Mouse (Mus musculus): ENCODE data around the gene Ltbp1.

Ltbp1 gene

DNA sequence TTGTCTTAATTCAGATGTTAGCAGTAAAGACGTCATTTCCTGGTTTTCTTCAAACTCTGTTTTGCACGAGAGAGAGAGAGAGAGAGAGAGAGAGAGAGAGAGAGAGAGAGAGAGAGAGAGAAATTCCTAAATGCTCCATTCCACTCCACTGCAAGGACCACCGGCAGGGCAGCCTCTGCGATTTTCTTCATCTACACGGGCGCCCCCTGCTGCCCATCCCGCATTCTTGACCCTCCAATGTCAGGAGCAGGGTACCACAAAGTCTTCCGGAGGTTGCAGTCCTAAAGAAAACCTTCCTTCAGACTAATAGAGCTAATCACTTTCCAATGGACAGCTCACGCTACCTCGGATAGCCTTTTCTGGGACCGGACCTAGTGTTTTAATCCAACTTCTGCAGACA, 548 bp upstream of the Ltbp1 start:
- DNase-seq (ENCODE audit: low spot score in 2 of 2): peak; percentile 60 to 85

- peak; percentile 30 to 69 for DNase-seq (ENCODE audit: low spot score in 2 of 2)
These were observed 615 bp downstream of the Ltbp1 start for GRCm38 (mm10) chr17:75005685-75006680.

GRCm38 (mm10) chr17:75010955-75011354, 5.6 kb downstream of the Ltbp1 start:
- no peak for DNase-seq (ENCODE audit: low spot score in 2 of 2)

- no peak for DNase-seq (ENCODE audit: low spot score in 2 of 2)
These were observed 7.8 kb downstream of the Ltbp1 start for GRCm38 (mm10) chr17:75013211-75013610.

DNA sequence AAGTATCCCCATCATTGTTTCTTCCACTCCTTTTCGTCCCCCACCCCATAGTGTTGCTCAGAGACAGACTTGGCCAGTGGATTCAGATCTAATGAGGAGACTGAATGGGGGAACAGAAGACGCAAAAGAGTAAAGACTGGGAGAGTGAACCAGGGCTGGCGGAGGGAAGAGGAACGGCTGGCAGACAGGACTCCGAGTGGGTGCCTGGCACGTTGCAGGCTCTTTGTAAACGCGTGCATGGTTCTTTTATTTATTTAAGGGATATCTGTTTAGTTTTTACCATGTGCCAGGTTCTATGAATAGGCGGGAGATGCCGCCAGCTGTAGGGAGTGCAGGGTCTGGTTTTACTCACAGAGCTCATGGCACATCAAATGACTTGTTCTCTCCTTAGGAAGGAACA, 8.5 kb downstream of the Ltbp1 start:
- no peak for DNase-seq (ENCODE audit: low spot score in 2 of 2)

GRCm38 (mm10) chr17:75014601-75015356, 9.4 kb downstream of the Ltbp1 start:
- no peak for DNase-seq (ENCODE audit: low spot score in 2 of 2)

GRCm38 (mm10) chr17:75015546-75015945, 10.2 kb downstream of the Ltbp1 start:
- no peak for DNase-seq (ENCODE audit: low spot score in 2 of 2)

- peak; percentile 35 to 77 for DNase-seq (ENCODE audit: low spot score in 2 of 2)
These were observed 12.1 kb downstream of the Ltbp1 start for GRCm38 (mm10) chr17:75017423-75017822.

DNA sequence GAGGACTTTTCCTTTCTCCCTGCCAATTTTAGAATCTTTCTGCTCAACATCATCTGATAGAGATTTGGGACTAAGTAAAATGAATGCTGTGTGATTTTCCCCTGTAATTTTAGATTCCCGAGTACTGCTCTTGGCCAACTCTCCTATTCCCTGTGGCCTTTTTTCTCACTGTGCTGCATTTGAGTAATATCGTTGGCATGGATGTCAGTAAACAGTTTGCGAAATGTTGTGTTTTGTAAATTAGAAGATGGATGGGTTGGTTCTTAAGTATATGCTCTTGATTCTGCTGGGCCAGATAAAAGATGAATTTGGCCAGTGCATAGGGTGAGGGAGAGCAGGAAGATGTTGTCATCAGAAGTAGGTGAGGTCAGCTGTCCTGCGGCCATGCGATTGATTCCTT, 12.8 kb downstream of the Ltbp1 start:
- DNase-seq (ENCODE audit: low spot score in 2 of 2): no peak

- no peak for DNase-seq (ENCODE audit: low spot score in 2 of 2)
These were observed 14.7 kb downstream of the Ltbp1 start for GRCm38 (mm10) chr17:75020026-75020425.

DNA sequence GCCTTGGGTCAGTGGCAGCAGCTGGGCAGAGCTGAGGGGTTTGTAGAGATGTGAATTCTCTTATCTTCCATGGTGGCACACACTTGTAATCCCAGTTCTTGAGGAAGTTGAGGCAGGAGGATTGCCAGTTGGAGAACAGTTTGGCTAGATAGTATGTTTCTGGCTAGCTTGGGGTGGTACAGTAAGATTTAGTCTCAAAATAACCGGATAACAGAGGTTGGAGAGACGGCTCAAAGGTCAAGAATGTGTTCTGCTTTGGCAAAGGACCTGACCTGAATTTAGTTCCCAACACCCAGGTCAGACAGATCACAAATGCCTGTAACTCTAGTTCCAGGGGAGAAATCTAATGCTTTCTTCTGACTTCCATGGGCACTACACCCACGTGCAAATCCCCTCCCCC, 15.3 kb downstream of the Ltbp1 start:
- no peak for DNase-seq (ENCODE audit: low spot score in 2 of 2)

- DNase-seq (ENCODE audit: low spot score in 2 of 2): no peak
These were observed 22.2 kb downstream of the Ltbp1 start for GRCm38 (mm10) chr17:75027358-75028131.

- no peak for DNase-seq (ENCODE audit: low spot score in 2 of 2)
These were observed 28.0 kb downstream of the Ltbp1 start for GRCm38 (mm10) chr17:75033356-75033755.

DNA sequence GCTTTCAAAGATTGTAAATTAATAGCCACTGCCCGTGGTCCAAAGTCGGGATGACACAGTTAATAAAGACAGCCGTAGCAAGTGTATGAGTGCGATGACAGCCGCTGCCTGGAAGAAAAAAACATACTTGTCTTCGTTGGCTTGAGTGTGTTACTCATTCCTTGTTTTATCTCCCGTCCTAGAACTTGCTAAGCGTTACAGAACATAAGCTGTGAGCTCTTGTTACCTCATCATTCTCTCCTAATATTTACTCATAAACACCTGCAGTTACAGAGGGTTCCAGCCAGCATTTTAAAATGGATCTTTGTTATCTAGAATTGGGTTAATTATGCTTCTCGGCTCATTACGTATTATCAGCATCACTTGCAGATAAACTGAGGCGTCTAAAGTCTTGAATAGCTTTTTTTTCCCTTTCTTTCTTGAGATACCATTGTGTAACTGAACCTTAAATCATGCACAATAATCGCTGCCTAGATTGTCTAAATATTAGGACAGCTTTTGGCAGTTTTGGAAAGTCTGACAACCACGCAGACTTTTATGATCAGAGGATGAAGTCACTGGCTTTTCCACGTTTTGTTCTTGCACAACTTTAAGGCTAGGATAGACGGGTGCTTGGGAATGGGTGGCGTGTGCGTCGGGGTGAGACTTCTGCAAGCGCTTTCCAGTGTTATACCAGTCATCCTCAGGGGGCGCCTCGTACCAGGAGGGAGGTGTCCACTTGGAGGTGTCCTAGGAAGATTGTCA, 28.7 kb downstream of the Ltbp1 start:
- DNase-seq (ENCODE audit: low spot score in 2 of 2): no peak

DNA sequence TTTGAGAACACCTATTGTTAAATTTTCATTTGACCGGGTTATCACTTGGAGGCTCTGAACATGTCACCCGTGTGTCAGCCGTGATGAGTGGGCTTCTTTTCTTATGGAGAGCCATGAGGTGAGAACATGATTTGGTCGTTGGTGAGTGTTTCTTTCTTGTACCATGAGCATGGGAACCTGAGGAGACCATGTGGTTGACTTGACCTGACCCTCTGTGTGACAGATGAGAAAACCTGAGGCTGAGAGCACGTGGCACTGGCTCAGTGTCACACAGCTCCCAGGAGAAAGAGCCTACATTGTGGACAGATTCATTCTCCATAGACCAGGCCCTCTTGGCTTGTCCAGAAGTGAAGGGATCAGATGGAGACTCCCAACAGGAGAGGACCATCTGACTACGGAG, 31.5 kb downstream of the Ltbp1 start:
- no peak for DNase-seq (ENCODE audit: low spot score in 2 of 2)

GRCm38 (mm10) chr17:75039017-75039416, 33.6 kb downstream of the Ltbp1 start:
- no peak for DNase-seq (ENCODE audit: low spot score in 2 of 2)

DNA sequence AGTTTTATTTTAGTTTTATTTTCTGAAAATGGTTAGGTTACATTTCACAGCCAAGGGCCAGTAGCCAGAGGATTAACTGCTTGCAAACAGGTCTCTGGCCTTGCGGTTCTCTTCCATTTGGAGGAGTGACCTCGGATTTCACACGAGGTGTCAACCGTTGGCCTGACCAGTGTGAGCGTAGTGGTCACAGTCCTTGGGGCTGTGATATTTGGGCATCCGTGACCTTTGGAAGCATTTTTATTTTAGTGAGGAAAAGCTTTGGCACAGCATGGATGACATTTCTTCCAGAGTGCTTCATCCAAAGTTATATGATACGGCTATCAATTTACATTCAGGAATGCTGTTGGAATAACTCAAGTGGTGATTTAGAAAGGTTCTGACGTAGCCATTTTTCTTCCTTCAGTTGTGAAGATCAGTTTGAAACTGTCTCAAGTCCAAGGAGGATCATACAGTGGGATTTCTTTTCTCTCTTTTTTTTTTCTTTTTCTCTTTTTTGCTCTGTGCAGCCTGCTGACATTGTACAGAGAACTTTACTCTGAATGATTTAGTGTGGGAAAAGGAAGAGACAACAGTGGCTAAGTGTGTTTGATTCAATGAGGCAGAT, 44.1 kb downstream of the Ltbp1 start:
- no peak for DNase-seq (ENCODE audit: low spot score in 2 of 2)

- DNase-seq (ENCODE audit: low spot score in 2 of 2): no peak
These were observed 46.1 kb downstream of the Ltbp1 start for GRCm38 (mm10) chr17:75051440-75051925.

DNA sequence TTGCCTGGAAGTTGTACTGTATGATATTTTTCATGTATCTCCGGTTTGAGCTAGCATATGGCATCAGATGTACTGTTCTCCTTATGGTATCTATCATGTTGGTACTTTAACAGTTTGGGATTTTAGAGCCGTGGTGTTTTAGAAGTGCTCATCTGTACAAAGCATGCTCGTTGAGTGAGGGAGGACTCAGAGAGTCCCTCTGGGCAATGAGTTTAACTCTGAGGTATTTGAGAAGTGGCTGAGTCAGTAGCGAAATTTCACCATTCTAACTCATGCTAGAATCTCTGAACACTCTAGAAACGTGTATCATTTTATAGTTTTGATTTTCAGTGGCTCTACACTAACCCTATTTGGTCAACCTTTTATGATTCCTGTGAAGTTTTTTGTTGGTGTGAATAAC, 49.9 kb downstream of the Ltbp1 start:
- no peak for DNase-seq (ENCODE audit: low spot score in 2 of 2)

DNA sequence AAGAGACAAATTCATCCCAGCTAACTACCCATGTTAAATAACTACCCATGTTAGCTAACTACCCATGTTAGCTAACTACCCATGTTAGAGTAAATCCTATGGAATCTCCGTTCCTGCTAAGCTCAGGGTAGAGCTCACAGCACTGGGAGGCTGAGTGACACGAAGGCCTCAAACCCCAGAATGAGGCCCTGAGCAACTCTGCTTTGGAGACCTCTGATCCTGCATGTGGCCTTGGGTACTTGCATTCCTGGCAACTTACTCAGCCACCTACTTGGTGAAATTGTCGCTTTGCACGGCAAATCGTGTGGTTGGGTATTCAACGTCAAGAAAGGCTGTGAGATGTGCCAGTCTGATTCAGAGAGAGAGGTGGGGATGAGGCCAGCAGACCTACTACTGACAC, 50.6 kb downstream of the Ltbp1 start:
- DNase-seq (ENCODE audit: low spot score in 2 of 2): no peak

GRCm38 (mm10) chr17:75056631-75057030, 51.3 kb downstream of the Ltbp1 start:
- DNase-seq (ENCODE audit: low spot score in 2 of 2): no peak

Data from spleen, postnatal 4 days (tissue).